Mouse (Mus musculus): Measurements from ENCODE around the gene Bcam. TPM values are rescaled to one million over a fixed set of nuclear protein-coding genes. Genes with fewer than 3 reads are reported as not detected.

Gene Bcam
- polyA plus RNA-seq, 1 experiment, result 237 TPM

DNA sequence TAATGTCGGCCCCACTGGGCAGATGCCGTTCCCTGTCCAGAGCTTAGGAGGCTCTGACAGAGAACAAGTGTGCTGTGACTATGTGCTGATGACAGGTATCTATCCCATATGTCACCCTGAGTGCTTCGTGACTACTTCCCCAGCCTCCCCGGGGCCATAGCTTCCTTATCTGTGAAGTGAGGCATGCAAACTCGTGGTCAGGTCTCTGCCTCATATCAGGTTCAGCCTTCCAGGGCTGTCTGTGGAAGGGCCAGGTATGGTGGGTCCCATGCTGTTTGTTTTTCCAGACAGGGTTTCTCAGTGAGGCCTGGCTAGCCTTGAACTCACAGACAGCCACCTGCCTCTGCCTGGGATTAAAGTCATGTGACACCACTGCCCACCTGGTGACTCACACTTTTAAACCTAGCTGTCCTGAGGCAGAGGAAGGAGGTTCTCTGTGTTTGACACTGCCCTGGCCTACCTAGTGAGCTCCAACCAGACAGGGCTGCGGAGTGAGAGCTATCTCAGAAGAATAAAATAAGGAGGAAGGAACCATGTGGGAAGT lies 42.8 kb upstream of the Bcam start:
- WGBS, result 86% methylated on average over 6 of the region's 6 CpGs
- no peaks in the 10 kb centered on the region for H3K36me3 ChIP-seq (ENCODE audit: control insufficient read depth, insufficient read depth, low read length)
- TF ChIP-seq POLR2A (IDR thresholded peaks at IDR 0.05; ENCODE audit: low read depth, low read length) (no peak), CTCF (conservative IDR thresholded peaks at IDR 0.05; ENCODE audit: insufficient read depth, insufficient read length, low read depth, low read length) (no peak)
- H3K4me3 ChIP-seq (ENCODE audit: insufficient read depth, low read depth, low read length), result no peak overlapping the region
- no peak for DNase-seq
- H3K4me1 ChIP-seq (ENCODE audit: control insufficient read depth, insufficient read depth, low read length), result peaks cover 13% of the 10 kb centered on the region
- H3K27ac ChIP-seq (ENCODE audit: insufficient read depth, low read depth, low read length), result no peak overlapping the region
- no peaks in the 10 kb centered on the region for H3K27me3 ChIP-seq (replicated peaks; ENCODE audit: control insufficient read depth, insufficient read depth, low read length)

DNA sequence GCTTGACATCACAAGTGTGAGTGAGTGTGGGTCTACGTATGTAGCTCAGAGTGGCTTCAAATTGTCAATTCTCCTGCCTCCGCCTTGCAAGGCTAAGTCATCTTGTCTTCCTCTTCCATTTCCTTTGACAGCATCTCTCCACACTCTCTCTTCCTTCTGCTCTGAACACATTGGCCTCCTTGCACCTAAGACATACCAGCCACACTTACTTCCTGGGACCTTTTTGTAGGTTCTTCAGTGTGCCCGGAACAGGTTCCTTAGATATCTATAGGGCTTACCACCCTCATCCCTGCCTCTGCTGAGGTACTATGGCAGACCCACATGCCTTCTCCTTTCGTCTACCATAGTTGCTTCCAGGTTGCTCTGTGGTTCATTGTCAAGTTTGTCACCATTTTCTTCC lies 42.3 kb upstream of the Bcam start:
- 92% methylated on average over 4 of the region's 4 CpGs for WGBS
- Histone ChIP-seq H3K4me3 (ENCODE audit: insufficient read depth, low read depth, low read length) (no peak overlapping the region), H3K36me3 (ENCODE audit: control insufficient read depth, insufficient read depth, low read length) (no peaks in the 10 kb centered on the region), H3K27me3 (replicated peaks; ENCODE audit: control insufficient read depth, insufficient read depth, low read length) (no peaks in the 10 kb centered on the region), H3K4me1 (ENCODE audit: control insufficient read depth, insufficient read depth, low read length) (peaks cover 13% of the 10 kb centered on the region), H3K27ac (ENCODE audit: insufficient read depth, low read depth, low read length) (no peak overlapping the region)
- TF ChIP-seq CTCF (conservative IDR thresholded peaks at IDR 0.05; ENCODE audit: insufficient read depth, insufficient read length, low read depth, low read length), result no peak
- no peak for TF ChIP-seq POLR2A (IDR thresholded peaks at IDR 0.05; ENCODE audit: low read depth, low read length)
- no peak for DNase-seq

DNA sequence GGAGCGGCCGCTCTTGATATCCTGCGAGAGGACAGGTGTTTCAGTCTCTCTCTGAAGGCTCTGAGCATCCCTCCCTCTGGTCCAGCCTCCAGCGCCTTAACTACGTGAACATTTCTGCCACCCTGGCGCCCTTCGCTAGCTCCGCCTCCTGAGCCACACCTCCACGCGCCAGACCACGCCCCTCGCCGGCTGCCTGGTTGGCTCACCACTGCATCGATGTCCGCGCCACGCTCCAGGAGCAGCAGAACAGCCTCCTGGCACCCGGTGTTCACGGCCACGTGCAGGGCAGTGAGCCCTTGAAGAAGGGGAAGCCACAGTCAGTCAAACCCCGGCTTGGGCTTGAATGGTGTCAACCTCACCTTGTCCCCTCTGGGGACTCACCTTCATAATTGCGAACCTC lies 40.3 kb upstream of the Bcam start:
- no peaks in the 10 kb centered on the region for H3K36me3 ChIP-seq (ENCODE audit: control insufficient read depth, insufficient read depth, low read length)
- H3K27ac ChIP-seq (ENCODE audit: insufficient read depth, low read depth, low read length), result no peak overlapping the region
- TF ChIP-seq POLR2A (IDR thresholded peaks at IDR 0.05; ENCODE audit: low read depth, low read length), result no peak
- TF ChIP-seq CTCF (conservative IDR thresholded peaks at IDR 0.05; ENCODE audit: insufficient read depth, insufficient read length, low read depth, low read length), result no peak
- H3K4me3 ChIP-seq (ENCODE audit: insufficient read depth, low read depth, low read length), result no peak overlapping the region
- DNase-seq, result peak; percentile 89
- WGBS, result 25% methylated on average over 22 of the region's 22 CpGs
- peaks cover 4% of the 10 kb centered on the region for H3K4me1 ChIP-seq (ENCODE audit: control insufficient read depth, insufficient read depth, low read length)
- no peaks in the 10 kb centered on the region for H3K27me3 ChIP-seq (replicated peaks; ENCODE audit: control insufficient read depth, insufficient read depth, low read length)

DNA sequence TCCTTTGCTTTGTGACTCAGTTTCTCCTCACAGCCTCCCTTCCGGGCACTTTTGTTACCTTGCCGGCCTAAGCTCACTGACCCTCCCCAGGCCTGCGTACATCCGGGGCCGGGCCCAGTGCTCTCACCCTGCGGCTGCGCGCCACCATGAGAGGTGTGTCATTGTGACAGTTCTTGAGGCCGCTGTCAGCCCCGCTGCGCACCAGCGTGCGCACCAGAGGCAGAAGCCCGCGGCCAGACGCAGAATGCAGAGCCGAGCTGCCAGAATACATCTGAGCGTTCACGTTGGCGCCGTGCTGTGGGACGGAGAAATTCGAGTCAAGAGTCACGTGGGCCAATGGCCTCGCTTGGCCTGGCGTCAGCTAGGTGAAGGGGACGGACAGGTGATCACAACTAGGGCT lies 38.6 kb upstream of the Bcam start:
- H3K27ac ChIP-seq (ENCODE audit: insufficient read depth, low read depth, low read length), result peak overlapping the region; percentile 91
- H3K36me3 ChIP-seq (ENCODE audit: control insufficient read depth, insufficient read depth, low read length), result no peaks in the 10 kb centered on the region
- H3K4me1 ChIP-seq (ENCODE audit: control insufficient read depth, insufficient read depth, low read length), result no peaks in the 10 kb centered on the region
- peak; percentile 51 for DNase-seq
- H3K27me3 ChIP-seq (replicated peaks; ENCODE audit: control insufficient read depth, insufficient read depth, low read length), result no peaks in the 10 kb centered on the region
- 40% methylated on average over 27 of the region's 27 CpGs for WGBS
- peak overlapping the region; percentile 53 for H3K4me3 ChIP-seq (ENCODE audit: insufficient read depth, low read depth, low read length)
- TF ChIP-seq POLR2A (IDR thresholded peaks at IDR 0.05; ENCODE audit: low read depth, low read length), result no peak
- TF ChIP-seq CTCF (conservative IDR thresholded peaks at IDR 0.05; ENCODE audit: insufficient read depth, insufficient read length, low read depth, low read length), result no peak

DNA sequence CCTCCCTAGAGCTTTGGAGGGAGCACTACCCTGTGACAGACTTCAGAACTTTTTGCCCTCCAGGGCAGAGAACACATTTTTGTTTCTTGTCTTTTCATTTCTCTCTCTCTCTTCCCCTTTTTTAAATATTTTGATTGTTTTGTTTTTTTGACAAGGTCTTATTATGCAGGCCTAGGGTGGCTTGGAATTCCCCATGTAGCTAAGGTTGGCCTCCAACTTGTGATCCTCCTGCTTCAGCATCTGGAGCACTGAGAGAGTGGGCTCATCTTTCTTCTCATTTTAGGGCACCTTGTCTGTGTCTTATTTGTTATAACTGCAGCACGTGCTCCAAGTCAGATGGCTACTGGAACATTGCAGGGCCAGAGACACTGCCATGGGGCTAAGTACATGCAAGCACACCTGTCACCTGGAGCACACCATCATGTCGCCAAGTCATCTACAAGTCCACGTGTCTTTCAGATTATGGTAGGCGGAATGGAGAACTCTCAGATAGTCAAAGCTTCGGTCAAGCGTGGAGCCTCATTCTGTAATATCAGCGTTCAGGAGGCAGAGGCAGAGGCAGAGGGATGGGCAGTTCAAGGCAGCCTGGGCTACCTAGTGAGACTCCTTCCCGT lies 35.6 kb upstream of the Bcam start:
- no peaks in the 10 kb centered on the region for H3K27me3 ChIP-seq (replicated peaks; ENCODE audit: control insufficient read depth, insufficient read depth, low read length)
- DNase-seq, result no peak
- H3K27ac ChIP-seq (ENCODE audit: insufficient read depth, low read depth, low read length), result no peak overlapping the region
- no peak for TF ChIP-seq CTCF (conservative IDR thresholded peaks at IDR 0.05; ENCODE audit: insufficient read depth, insufficient read length, low read depth, low read length)
- no peak for TF ChIP-seq POLR2A (IDR thresholded peaks at IDR 0.05; ENCODE audit: low read depth, low read length)
- H3K36me3 ChIP-seq (ENCODE audit: control insufficient read depth, insufficient read depth, low read length), result no peaks in the 10 kb centered on the region
- 81% methylated on average over 8 of the region's 8 CpGs for WGBS
- H3K4me3 ChIP-seq (ENCODE audit: insufficient read depth, low read depth, low read length), result no peak overlapping the region
- no peaks in the 10 kb centered on the region for H3K4me1 ChIP-seq (ENCODE audit: control insufficient read depth, insufficient read depth, low read length)

DNA sequence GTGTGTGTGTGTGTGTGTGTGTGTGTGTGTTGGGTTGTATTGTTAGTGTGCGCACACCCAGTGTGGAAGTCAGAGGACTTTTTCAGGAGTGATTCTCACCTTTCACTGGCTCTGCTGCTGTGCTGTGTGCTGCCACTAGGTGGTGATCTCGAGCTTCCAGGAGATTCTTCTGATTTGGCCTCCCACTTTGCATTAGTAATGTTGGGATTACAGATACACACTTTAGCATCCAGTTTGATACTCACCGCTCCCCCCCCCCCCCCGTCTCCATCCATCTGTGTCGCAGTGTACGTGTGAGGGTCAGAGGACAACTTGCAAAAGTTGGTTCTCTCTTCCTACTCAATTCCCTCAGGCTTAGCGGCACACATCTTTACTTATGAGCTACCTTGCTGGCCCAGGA lies 32.2 kb upstream of the Bcam start:
- H3K36me3 ChIP-seq (ENCODE audit: control insufficient read depth, insufficient read depth, low read length), result no peaks in the 10 kb centered on the region
- DNase-seq, result peak; percentile 78
- no peak overlapping the region for H3K4me3 ChIP-seq (ENCODE audit: insufficient read depth, low read depth, low read length)
- H3K4me1 ChIP-seq (ENCODE audit: control insufficient read depth, insufficient read depth, low read length), result no peaks in the 10 kb centered on the region
- 15% methylated on average over 7 of the region's 7 CpGs for WGBS
- H3K27ac ChIP-seq (ENCODE audit: insufficient read depth, low read depth, low read length), result no peak overlapping the region
- peak; percentile 97 for TF ChIP-seq CTCF (conservative IDR thresholded peaks at IDR 0.05; ENCODE audit: insufficient read depth, insufficient read length, low read depth, low read length)
- no peak for TF ChIP-seq POLR2A (IDR thresholded peaks at IDR 0.05; ENCODE audit: low read depth, low read length)
- H3K27me3 ChIP-seq (replicated peaks; ENCODE audit: control insufficient read depth, insufficient read depth, low read length), result no peaks in the 10 kb centered on the region

DNA sequence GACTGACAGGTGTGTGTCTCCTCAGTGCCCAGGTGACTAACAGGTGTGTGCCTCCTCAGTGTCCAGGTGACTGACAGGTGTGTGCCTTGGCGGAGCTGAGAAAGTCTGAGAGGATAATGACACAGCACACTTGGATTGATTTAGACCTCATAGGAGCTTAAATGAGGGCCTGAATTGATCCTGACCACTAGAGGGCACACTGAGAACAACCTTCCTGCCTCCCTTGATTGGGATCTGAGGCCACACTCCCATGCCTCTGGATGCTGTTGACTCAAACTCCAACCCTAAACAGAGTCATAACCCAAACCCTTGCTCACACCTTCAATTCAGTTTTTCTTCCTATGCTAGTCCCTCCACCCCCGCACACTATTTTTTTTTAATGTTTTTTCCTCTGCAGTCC lies 29.9 kb upstream of the Bcam start:
- 32% methylated on average over 2 of the region's 2 CpGs for WGBS

More for the DNA sequence above, 29.9 kb upstream of the Bcam start:
- no peaks in the 10 kb centered on the region for H3K36me3 ChIP-seq (ENCODE audit: control insufficient read depth, insufficient read depth, low read length)
- DNase-seq, result peak; percentile 81
- TF ChIP-seq CTCF (conservative IDR thresholded peaks at IDR 0.05; ENCODE audit: insufficient read depth, insufficient read length, low read depth, low read length) (peak; percentile 87), POLR2A (IDR thresholded peaks at IDR 0.05; ENCODE audit: low read depth, low read length) (no peak)
- H3K27me3 ChIP-seq (replicated peaks; ENCODE audit: control insufficient read depth, insufficient read depth, low read length), result no peaks in the 10 kb centered on the region
- H3K4me1 ChIP-seq (ENCODE audit: control insufficient read depth, insufficient read depth, low read length), result no peaks in the 10 kb centered on the region; the same call in 1 of the 2 replicates
- H3K4me3 ChIP-seq (ENCODE audit: insufficient read depth, low read depth, low read length), result no peak overlapping the region
- H3K27ac ChIP-seq (ENCODE audit: insufficient read depth, low read depth, low read length), result no peak overlapping the region
